Mouse (Mus musculus): Measurements from ENCODE around the gene Med15.

Med15 gene

GRCm38 (mm10) chr16:17732431-17732830, 260 bp downstream of the Med15 start:
- DNase-seq (ENCODE audit: low read depth in 1 of 2, low spot score in 2 of 2) = no peak

GRCm38 (mm10) chr16:17732021-17732420, 670 bp downstream of the Med15 start:
- DNase-seq (ENCODE audit: low read depth in 1 of 2, low spot score in 2 of 2) = no peak

GRCm38 (mm10) chr16:17729974-17730373, 2.7 kb downstream of the Med15 start:
- DNase-seq (ENCODE audit: low read depth in 1 of 2, low spot score in 2 of 2) = no peak

- DNase-seq (ENCODE audit: low read depth in 1 of 2, low spot score in 2 of 2) = peak in 1 of 2 experiments; percentile 29
Observed at GRCm38 (mm10) chr16:17727179-17727861, 5.4 kb downstream of the Med15 start.

GRCm38 (mm10) chr16:17724448-17724847, 8.2 kb downstream of the Med15 start:
- DNase-seq (ENCODE audit: low read depth in 1 of 2, low spot score in 2 of 2) = no peak

GRCm38 (mm10) chr16:17723325-17723626, 9.4 kb downstream of the Med15 start:
- DNase-seq (ENCODE audit: low read depth in 1 of 2, low spot score in 2 of 2) = no peak

GRCm38 (mm10) chr16:17722461-17723324, 10.0 kb downstream of the Med15 start:
- DNase-seq (ENCODE audit: low read depth in 1 of 2, low spot score in 2 of 2) = peak; percentile 73 to 80

GRCm38 (mm10) chr16:17721822-17722460, 10.8 kb downstream of the Med15 start:
- no peak for DNase-seq (ENCODE audit: low read depth in 1 of 2, low spot score in 2 of 2)

GRCm38 (mm10) chr16:17721114-17721808, 11.4 kb downstream of the Med15 start:
- no peak for DNase-seq (ENCODE audit: low read depth in 1 of 2, low spot score in 2 of 2)

GRCm38 (mm10) chr16:17717791-17718190, 14.9 kb downstream of the Med15 start:
- DNase-seq (ENCODE audit: low read depth in 1 of 2, low spot score in 2 of 2) = no peak

- no peak for DNase-seq (ENCODE audit: low read depth in 1 of 2, low spot score in 2 of 2)
Observed at GRCm38 (mm10) chr16:17707541-17707940, 25.1 kb downstream of the Med15 start.

GRCm38 (mm10) chr16:17701043-17701405, 31.7 kb downstream of the Med15 start:
- DNase-seq (ENCODE audit: low read depth in 1 of 2, low spot score in 2 of 2) = no peak

- no peak for DNase-seq (ENCODE audit: low read depth in 1 of 2, low spot score in 2 of 2)
Observed at GRCm38 (mm10) chr16:17700386-17701042, 32.2 kb downstream of the Med15 start.

- DNase-seq (ENCODE audit: low read depth in 1 of 2, low spot score in 2 of 2) = no peak
Observed at GRCm38 (mm10) chr16:17694860-17695259, 37.8 kb downstream of the Med15 start.

- no peak for DNase-seq (ENCODE audit: low read depth in 1 of 2, low spot score in 2 of 2)
Observed at GRCm38 (mm10) chr16:17669886-17670285, 62.8 kb downstream of the Med15 start.

- no peak for DNase-seq (ENCODE audit: low read depth in 1 of 2, low spot score in 2 of 2)
Observed at GRCm38 (mm10) chr16:17665568-17665967, 67.1 kb downstream of the Med15 start.

GRCm38 (mm10) chr16:17656212-17656871, 76.3 kb downstream of the Med15 start:
- DNase-seq (ENCODE audit: low read depth in 1 of 2, low spot score in 2 of 2) = no peak

- DNase-seq (ENCODE audit: low read depth in 1 of 2, low spot score in 2 of 2) = no peak
Observed at GRCm38 (mm10) chr16:17654188-17654795, 78.4 kb downstream of the Med15 start.

- no peak for DNase-seq (ENCODE audit: low read depth in 1 of 2, low spot score in 2 of 2)
Observed at GRCm38 (mm10) chr16:17653601-17654000, 79.1 kb downstream of the Med15 start.

GRCm38 (mm10) chr16:17652607-17653006, 80.1 kb downstream of the Med15 start:
- DNase-seq (ENCODE audit: low read depth in 1 of 2, low spot score in 2 of 2) = no peak
